Mouse (Mus musculus) liver, adult 2 months (tissue): ENCODE measurements around the gene Ndufa7.

ENCODE experiments used
- CTCF ChIP-seq: fragments of 200-500 bp; IDR thresholded peaks from 2 replicates; pipeline ENCODE4 v1.5.1; 2011; ENCODE audit warnings: low read depth, low read length, control low read depth
- POLR2A ChIP-seq: fragments of 200-500 bp; IDR thresholded peaks from 2 replicates; pipeline ENCODE4 v1.6.1; 2011; ENCODE audit warnings: low read length, control low read depth; ENCODE audit not compliant: insufficient read depth; ENCODE audit errors: extremely low read depth

DNA sequence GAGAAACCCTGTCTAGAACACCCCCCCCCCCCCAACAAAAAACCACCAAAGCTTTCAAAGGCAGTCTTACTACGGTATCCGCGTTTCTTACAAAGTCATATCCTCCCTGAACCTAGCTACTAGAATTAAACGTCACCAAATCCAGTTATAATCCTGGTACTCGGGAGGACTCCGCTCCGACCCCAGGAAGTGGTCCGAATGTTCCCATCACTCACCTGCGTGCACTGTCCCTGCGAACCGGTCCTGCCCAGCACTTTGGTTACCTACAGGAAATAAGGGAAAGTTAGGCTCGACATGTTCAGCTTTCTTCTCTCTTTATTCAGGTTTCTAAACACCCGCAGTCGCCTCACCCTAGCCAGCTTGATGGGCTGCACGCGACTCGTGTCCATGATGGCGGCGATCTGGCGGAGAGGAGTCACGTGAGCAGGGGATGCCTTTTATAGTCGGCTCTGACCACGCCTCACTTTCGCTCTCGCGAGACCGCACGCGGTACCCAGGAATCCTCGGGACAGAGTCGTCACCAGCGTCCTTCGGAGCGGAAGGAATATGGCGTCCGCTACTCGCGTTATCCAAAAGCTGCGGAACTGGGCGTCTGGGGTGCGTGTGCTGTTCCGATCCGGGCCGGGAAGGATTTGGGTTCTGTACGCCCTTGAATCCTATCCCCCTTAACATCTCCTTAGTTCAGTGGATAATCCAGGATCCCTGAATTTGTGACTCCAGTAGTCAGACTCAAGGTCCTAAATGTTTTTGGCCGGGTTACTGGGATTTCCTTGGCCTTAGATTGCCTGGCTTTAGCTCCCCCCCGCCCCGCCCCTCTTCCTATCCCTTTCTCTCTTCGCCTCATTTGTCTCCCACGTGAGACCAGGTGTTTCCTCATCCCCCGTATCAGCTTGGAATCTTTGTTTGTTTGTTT, at the start of gene Ndufa7, which contains the start of gene Rps28:
- peak; percentile 84 for TF ChIP-seq POLR2A
- TF ChIP-seq CTCF, result no peak
